Comparison of ENCODE assay signal across 8 mouse cellular contexts in the genomic region with DNA sequence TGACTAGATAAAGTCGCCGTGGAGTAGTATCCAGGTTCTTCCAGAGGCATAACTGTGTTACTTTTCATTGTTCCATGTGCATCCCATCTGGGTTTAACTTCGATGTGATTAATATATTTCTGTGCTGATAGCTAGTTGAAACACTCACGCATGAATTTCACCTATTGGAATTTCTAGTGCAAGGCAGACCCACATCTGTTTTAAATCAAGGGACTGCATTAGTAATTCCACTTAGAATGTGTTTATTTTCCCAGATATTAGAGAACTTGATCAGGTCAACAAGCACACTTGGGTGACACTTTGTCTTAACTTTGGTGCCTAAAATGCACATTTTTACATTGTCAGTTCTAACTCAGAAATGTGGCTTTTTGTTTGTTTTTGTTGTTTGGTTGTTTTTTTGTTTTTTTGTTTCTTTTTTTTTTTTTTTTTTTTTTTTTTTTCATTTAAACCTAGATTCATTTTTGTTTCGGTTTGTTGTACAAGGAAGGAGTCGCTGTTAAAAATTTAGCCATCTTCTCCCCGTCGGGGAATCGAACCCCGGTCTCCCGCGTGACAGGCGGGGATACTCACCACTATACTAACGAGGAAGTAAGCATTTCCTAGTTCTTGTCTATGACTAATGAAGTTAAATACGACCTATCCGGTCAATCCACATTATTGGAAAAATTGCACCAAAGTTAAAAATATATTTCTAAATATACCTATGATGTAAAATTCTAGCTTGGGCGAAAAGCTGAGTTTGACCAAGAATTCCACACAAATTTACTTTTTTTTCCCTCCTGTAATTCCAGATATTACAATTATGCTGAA. TPM values are rescaled to one million over a fixed set of nuclear protein-coding genes. Genes with fewer than 3 reads are reported as not detected.
DNase-seq lines count a peak whose midpoint lies in the region; ATAC-seq lines count a peak whose summit lies in the region.

No protein-coding gene starts in this region.

- H3K4me2 ChIP-seq in forebrain, embryonic 14.5 days (ENCODE audit: low read length), result no peak overlapping the region
- 0 out of 2 replicates have a peak overlapping the region, but pooled peaks have one; percentile 47 for H3K4me2 ChIP-seq in intestine, embryonic 15.5 days (replicated peaks)
- peak overlapping the region; percentile 78 for H3K4me2 ChIP-seq in liver, embryonic 11.5 days

- no peak for ATAC-seq in forebrain, embryonic 14.5 days
- ATAC-seq in intestine, embryonic 15.5 days, result peak; percentile 40
- no peak for ATAC-seq in liver, embryonic 11.5 days (replicated peaks; ENCODE audit: low FRiP score)

- DNase-seq in left cerebral cortex, adult 18-20 months (ENCODE audit: low spot score in 2 of 2), result peak; percentile 48 to 57
- no peak for DNase-seq in left cerebral cortex, adult 11 months (ENCODE audit: low spot score)
- DNase-seq in adrenal gland, adult 2 months, result peak; percentile 79
- DNase-seq in forebrain, embryonic 14.5 days (ENCODE audit: low spot score), result peak; percentile 73
- peak; percentile 82 for DNase-seq in liver, embryonic 11.5 days (ENCODE audit: low spot score)
- DNase-seq in neural tube, embryonic 10.5 days (ENCODE audit: extremely low spot score, low spot score), result peak; percentile 82
- peak; percentile 88 for DNase-seq in thymus, postnatal 4 days

- H3K27me3 ChIP-seq in forebrain, embryonic 14.5 days (replicated peaks; ENCODE audit: control insufficient read depth, insufficient read depth, low read length), result no peaks in the 10 kb centered on the region
- no peaks in the 10 kb centered on the region for H3K27me3 ChIP-seq in intestine, embryonic 15.5 days (replicated peaks)
- H3K27me3 ChIP-seq in liver, embryonic 11.5 days (replicated peaks; ENCODE audit: control insufficient read depth, insufficient read depth, low read length), result no peaks in the 10 kb centered on the region

- H3K36me3 ChIP-seq in forebrain, embryonic 14.5 days (ENCODE audit: control insufficient read depth, insufficient read depth, low read length), result no peaks in the 10 kb centered on the region
- no peaks in the 10 kb centered on the region for H3K36me3 ChIP-seq in intestine, embryonic 15.5 days
- H3K36me3 ChIP-seq in liver, embryonic 11.5 days (ENCODE audit: control insufficient read depth, insufficient read depth, low read length), result no peaks in the 10 kb centered on the region

- no peak overlapping the region for H3K27ac ChIP-seq in forebrain, embryonic 14.5 days (ENCODE audit: low read depth, low read length)
- H3K27ac ChIP-seq in intestine, embryonic 15.5 days, result no peak overlapping the region
- peak overlapping the region; percentile 66 for H3K27ac ChIP-seq in liver, embryonic 11.5 days (ENCODE audit: low read depth, low read length)

- H3K4me3 ChIP-seq in forebrain, embryonic 14.5 days (ENCODE audit: low read depth, low read length), result no peak overlapping the region
- H3K4me3 ChIP-seq in intestine, embryonic 15.5 days (replicated peaks), result no peak overlapping the region
- H3K4me3 ChIP-seq in liver, embryonic 11.5 days (ENCODE audit: low read depth, low read length), result peak overlapping the region; percentile 53

- H3K9ac ChIP-seq in forebrain, embryonic 14.5 days (ENCODE audit: low read length), result no peak overlapping the region
- no peak overlapping the region for H3K9ac ChIP-seq in intestine, embryonic 15.5 days
- H3K9ac ChIP-seq in liver, embryonic 11.5 days (ENCODE audit: low read depth, low read length), result no peak overlapping the region; the same call in 1 of the 2 replicates

- H3K4me1 ChIP-seq in forebrain, embryonic 14.5 days (ENCODE audit: control insufficient read depth, insufficient read depth, low read length), result no peaks in the 10 kb centered on the region
- H3K4me1 ChIP-seq in intestine, embryonic 15.5 days (replicated peaks), result no peaks in the 10 kb centered on the region
- H3K4me1 ChIP-seq in liver, embryonic 11.5 days (replicated peaks; ENCODE audit: control insufficient read depth, insufficient read depth, low read length), result peaks cover 18% of the 10 kb centered on the region; the same call in 1 of the 2 replicates

- no peaks in the 10 kb centered on the region for H3K9me3 ChIP-seq in forebrain, embryonic 14.5 days (replicated peaks; ENCODE audit: control insufficient read depth, low read length)
- H3K9me3 ChIP-seq in intestine, embryonic 15.5 days, result no peaks in the 10 kb centered on the region
- H3K9me3 ChIP-seq in liver, embryonic 11.5 days (ENCODE audit: control insufficient read depth, low read length), result no peaks in the 10 kb centered on the region

- 10% methylated on average over 17 of the region's 17 CpGs for WGBS in forebrain, embryonic 14.5 days
- 16% methylated on average over 17 of the region's 17 CpGs for WGBS in intestine, embryonic 15.5 days
- 10% methylated on average over 17 of the region's 17 CpGs for WGBS in liver, embryonic 11.5 days

RNA-seq across cellular contexts. Expression of a gene that starts 9.7 kb away (rescaled TPM):
- total RNA-seq in left cerebral cortex, adult 18-20 months (2021), result 1 to 10 TPM; 3.0 to 3.8 TPM
- total RNA-seq in adrenal gland, adult 2 months (2021), result 1 to 10 TPM; 1.7 to 1.9 TPM
- 0.26 and 0.35 TPM in 2 replicates for polyA plus RNA-seq in adrenal gland, adult 2 months (2012; rRNA removed)
- 28.3 and 34.9 TPM in 2 replicates for polyA plus RNA-seq in forebrain, embryonic 14.5 days (2014; fragmentation: Nextera tagmentation; extraction: Ambion mirVana)
- polyA plus RNA-seq in intestine, embryonic 15.5 days (2015; fragmentation: Nextera tagmentation; extraction: Ambion mirVana), result 6.2 and 7.5 TPM in 2 replicates
- 5.1 and 5.9 TPM in 2 replicates for polyA plus RNA-seq in liver, embryonic 11.5 days (2014; fragmentation: Nextera tagmentation; extraction: Ambion mirVana)

RNA-seq across cellular contexts. Expression of a gene that starts 45.8 kb away (rescaled TPM):
- total RNA-seq in left cerebral cortex, adult 18-20 months (2021), result not detected
- not detected for total RNA-seq in adrenal gland, adult 2 months (2021)
- polyA plus RNA-seq in adrenal gland, adult 2 months (2012; rRNA removed), result not detected in 2 replicates
- polyA plus RNA-seq in forebrain, embryonic 14.5 days (2014; fragmentation: Nextera tagmentation; extraction: Ambion mirVana), result 0.14 TPM in 1 of 2 replicates, not detected in the other
- polyA plus RNA-seq in intestine, embryonic 15.5 days (2015; fragmentation: Nextera tagmentation; extraction: Ambion mirVana), result 0.06 TPM in 1 of 2 replicates, not detected in the other
- polyA plus RNA-seq in liver, embryonic 11.5 days (2014; fragmentation: Nextera tagmentation; extraction: Ambion mirVana), result not detected in 2 replicates
